Mouse (Mus musculus): Measurements from ENCODE around the gene Spg7. TPM values are rescaled to one million over a fixed set of nuclear protein-coding genes. Genes with fewer than 3 reads are reported as not detected.
"Not testable (repeated sequence)": the region's sequence is repeated elsewhere in the genome, so short reads cannot be mapped to it uniquely, and the experiment has no call there.

Spg7 gene
- polyA plus RNA-seq, 1 experiment = 62.6 TPM

DNA sequence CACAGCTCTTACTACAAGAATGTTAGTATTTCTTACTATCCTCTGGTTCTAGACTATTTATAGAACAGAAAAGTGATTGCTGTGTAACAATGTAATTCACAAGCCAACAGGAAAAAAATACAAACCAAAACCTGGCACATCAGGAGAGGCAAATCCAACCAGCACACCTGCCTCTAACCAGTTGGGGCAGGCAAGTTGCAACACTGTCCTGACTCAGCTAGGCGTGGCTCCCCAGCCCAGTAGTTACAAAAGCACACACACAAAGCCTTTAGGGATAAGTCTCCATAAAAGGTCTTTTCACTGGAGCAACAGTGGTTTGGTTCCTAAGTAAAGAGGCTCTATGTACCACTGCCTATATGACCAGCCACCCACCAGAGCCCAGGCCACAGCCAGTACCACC, 41.5 kb upstream of the Spg7 start:
- no peaks in the 10 kb centered on the region for H3K36me3 ChIP-seq (ENCODE audit: control insufficient read depth, insufficient read depth, low read length)
- H3K4me1 ChIP-seq (ENCODE audit: control insufficient read depth, insufficient read depth, insufficient read length) = peaks cover 40% of the 10 kb centered on the region
- no peak overlapping the region for H3K4me3 ChIP-seq (ENCODE audit: extremely low read depth, insufficient read depth, insufficient read length)
- no peak overlapping the region for H3K27ac ChIP-seq (ENCODE audit: insufficient read depth, low read length)
- no peak for TF ChIP-seq CTCF (IDR thresholded peaks at IDR 0.05; ENCODE audit: extremely low read depth, insufficient read depth, insufficient read length, insufficient replicate concordance)
- TF ChIP-seq POLR2A (IDR thresholded peaks at IDR 0.05; ENCODE audit: low read depth, low read length) = no peak
- no peaks in the 10 kb centered on the region for H3K27me3 ChIP-seq (ENCODE audit: control insufficient read depth, insufficient read depth, low read length)
- WGBS = 70% methylated on average over 1 of the region's 1 CpGs
- DNase-seq (ENCODE audit: low read depth in 1 of 2, low spot score in 2 of 2) = no peak

DNA sequence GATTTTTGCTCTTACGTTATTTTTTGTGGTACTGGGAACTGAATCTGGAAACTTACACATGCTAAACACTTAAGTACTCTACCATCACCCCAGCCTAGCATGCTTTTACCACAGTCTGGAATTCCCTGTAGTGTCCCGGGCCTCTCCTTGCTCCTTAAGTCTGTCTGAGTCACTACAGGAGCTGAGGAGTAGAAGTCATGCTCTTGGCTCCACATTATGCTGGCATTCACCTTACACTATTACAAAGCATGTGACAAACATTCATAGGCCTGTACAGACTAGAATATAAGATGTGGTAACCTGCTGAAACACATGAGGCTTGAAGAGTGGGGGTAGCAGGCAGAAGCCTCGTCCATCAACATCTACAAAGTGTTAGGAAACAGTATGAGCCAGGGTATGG, 40.0 kb upstream of the Spg7 start:
- Histone ChIP-seq H3K27me3 (ENCODE audit: control insufficient read depth, insufficient read depth, low read length) (no peaks in the 10 kb centered on the region), H3K4me3 (ENCODE audit: extremely low read depth, insufficient read depth, insufficient read length) (no peak overlapping the region), H3K36me3 (ENCODE audit: control insufficient read depth, insufficient read depth, low read length) (no peaks in the 10 kb centered on the region), H3K4me1 (ENCODE audit: control insufficient read depth, insufficient read depth, insufficient read length) (peaks cover 41% of the 10 kb centered on the region), H3K27ac (ENCODE audit: insufficient read depth, low read length) (no peak overlapping the region)
- DNase-seq (ENCODE audit: low read depth in 1 of 2, low spot score in 2 of 2) = no peak
- 78% methylated on average over 3 of the region's 3 CpGs for WGBS
- TF ChIP-seq POLR2A (IDR thresholded peaks at IDR 0.05; ENCODE audit: low read depth, low read length) (no peak), CTCF (IDR thresholded peaks at IDR 0.05; ENCODE audit: extremely low read depth, insufficient read depth, insufficient read length, insufficient replicate concordance) (no peak)

DNA sequence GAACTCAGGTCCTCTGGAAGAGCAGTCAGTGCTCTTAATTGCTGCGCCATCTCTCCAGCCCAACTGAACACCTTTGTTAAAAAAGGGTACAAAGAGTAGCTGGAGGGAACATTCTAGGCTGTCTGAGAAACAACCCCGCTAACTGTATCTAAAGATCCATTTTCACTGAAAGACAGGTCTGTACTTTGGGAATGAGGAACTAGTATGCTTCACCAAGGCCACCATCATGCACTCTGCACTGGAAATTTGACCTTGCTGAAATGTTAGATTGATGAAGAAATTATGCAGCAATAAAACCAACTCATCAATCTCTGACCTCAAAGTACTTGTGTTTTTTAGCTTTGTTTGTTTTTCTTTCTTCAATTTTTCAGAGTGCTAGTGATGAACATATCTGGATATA, 38.5 kb upstream of the Spg7 start:
- Histone ChIP-seq H3K27ac (ENCODE audit: insufficient read depth, low read length) (no peak overlapping the region), H3K36me3 (ENCODE audit: control insufficient read depth, insufficient read depth, low read length) (no peaks in the 10 kb centered on the region), H3K4me1 (ENCODE audit: control insufficient read depth, insufficient read depth, insufficient read length) (peaks cover 38% of the 10 kb centered on the region), H3K27me3 (ENCODE audit: control insufficient read depth, insufficient read depth, low read length) (no peaks in the 10 kb centered on the region), H3K4me3 (ENCODE audit: extremely low read depth, insufficient read depth, insufficient read length) (no peak overlapping the region)
- DNase-seq (ENCODE audit: low read depth in 1 of 2, low spot score in 2 of 2) = no peak
- 97% methylated on average over 2 of the region's 2 CpGs for WGBS
- TF ChIP-seq CTCF (IDR thresholded peaks at IDR 0.05; ENCODE audit: extremely low read depth, insufficient read depth, insufficient read length, insufficient replicate concordance) (no peak), POLR2A (IDR thresholded peaks at IDR 0.05; ENCODE audit: low read depth, low read length) (no peak)

DNA sequence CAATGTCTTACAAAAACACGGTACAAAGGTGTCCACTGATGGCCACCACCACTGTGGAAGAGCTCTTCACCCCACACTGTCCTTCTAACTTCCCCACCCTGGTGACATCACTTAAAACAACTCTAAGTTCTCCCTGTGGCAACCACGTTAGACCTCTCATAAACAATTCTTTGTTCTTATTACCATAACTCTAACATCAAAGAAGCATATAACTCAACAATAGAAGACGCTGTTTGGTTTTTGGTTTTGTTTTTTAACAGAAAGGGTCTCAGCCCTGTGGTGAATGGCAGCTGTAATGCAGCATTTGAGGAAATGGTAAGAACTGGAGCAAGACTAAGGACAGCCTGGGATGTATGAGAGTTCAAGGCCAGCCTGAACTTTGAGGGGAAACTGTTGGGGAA, 36.8 kb upstream of the Spg7 start:
- no peaks in the 10 kb centered on the region for H3K27me3 ChIP-seq (ENCODE audit: control insufficient read depth, insufficient read depth, low read length)
- peaks cover 34% of the 10 kb centered on the region for H3K4me1 ChIP-seq (ENCODE audit: control insufficient read depth, insufficient read depth, insufficient read length)
- no peak overlapping the region for H3K4me3 ChIP-seq (ENCODE audit: extremely low read depth, insufficient read depth, insufficient read length)
- WGBS = 47% methylated on average over 3 of the region's 3 CpGs
- no peaks in the 10 kb centered on the region for H3K36me3 ChIP-seq (ENCODE audit: control insufficient read depth, insufficient read depth, low read length)
- H3K27ac ChIP-seq (ENCODE audit: insufficient read depth, low read length) = peak overlapping the region; percentile 10; the same call in 1 of the 2 replicates
- no peak for DNase-seq (ENCODE audit: low read depth in 1 of 2, low spot score in 2 of 2)
- TF ChIP-seq POLR2A (IDR thresholded peaks at IDR 0.05; ENCODE audit: low read depth, low read length) (no peak), CTCF (IDR thresholded peaks at IDR 0.05; ENCODE audit: extremely low read depth, insufficient read depth, insufficient read length, insufficient replicate concordance) (no peak)

DNA sequence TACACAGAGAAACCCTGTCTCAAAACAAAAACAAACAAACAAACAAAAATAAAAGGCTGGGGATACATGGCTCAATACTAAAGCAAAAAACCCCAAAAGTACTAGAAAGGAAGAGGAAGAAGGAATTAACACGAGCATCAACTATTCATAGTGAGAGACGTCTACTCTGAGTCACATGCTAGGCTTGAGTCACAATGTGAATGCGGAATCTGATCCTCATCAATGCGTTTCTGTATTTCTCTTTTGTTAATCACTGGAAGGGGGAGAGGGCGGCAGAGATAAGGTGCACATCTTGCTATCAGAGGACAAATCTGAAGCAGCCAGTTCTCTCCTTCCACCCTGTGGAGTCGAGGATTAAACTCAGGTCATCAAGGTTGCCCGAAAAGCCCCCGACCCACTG, 35.0 kb upstream of the Spg7 start:
- H3K4me1 ChIP-seq (ENCODE audit: control insufficient read depth, insufficient read depth, insufficient read length) = peaks cover 39% of the 10 kb centered on the region
- no peaks in the 10 kb centered on the region for H3K27me3 ChIP-seq (ENCODE audit: control insufficient read depth, insufficient read depth, low read length)
- no peaks in the 10 kb centered on the region for H3K36me3 ChIP-seq (ENCODE audit: control insufficient read depth, insufficient read depth, low read length)
- TF ChIP-seq POLR2A (IDR thresholded peaks at IDR 0.05; ENCODE audit: low read depth, low read length) (no peak), CTCF (IDR thresholded peaks at IDR 0.05; ENCODE audit: extremely low read depth, insufficient read depth, insufficient read length, insufficient replicate concordance) (no peak)
- 65% methylated on average over 8 of the region's 8 CpGs for WGBS
- no peak for DNase-seq (ENCODE audit: low read depth in 1 of 2, low spot score in 2 of 2)
- peak overlapping the region; percentile 10; the same call in 1 of the 2 replicates for H3K27ac ChIP-seq (ENCODE audit: insufficient read depth, low read length)
- H3K4me3 ChIP-seq (ENCODE audit: extremely low read depth, insufficient read depth, insufficient read length) = no peak overlapping the region

DNA sequence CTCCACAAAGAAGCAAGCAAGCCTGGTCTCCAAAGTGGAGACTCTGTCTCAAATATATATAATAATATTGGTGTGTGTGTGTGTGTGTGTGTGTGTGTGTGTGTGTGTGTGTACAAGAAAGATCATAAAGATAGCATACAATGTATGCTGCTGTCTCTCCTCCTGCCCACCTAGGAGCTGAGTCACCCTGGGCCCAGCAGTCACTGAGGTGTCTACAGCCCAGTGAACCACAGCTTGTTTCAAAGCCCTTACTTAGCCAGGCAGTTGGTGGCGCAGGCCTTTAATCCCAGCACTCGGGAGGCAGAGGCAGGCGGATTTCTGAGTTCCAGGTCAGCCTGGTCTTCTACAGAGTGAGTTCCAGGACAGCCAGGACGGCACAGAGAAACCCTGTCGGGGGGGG, 32.7 kb upstream of the Spg7 start:
- 46% methylated on average over 5 of the region's 5 CpGs for WGBS
- not testable (repeated sequence) for DNase-seq (ENCODE audit: low read depth in 1 of 2, low spot score in 2 of 2); H3K4me3 ChIP-seq (ENCODE audit: extremely low read depth, insufficient read depth, insufficient read length); H3K27ac ChIP-seq (ENCODE audit: insufficient read depth, low read length); H3K36me3 ChIP-seq (ENCODE audit: control insufficient read depth, insufficient read depth, low read length); H3K27me3 ChIP-seq (ENCODE audit: control insufficient read depth, insufficient read depth, low read length)
- H3K4me1 ChIP-seq (ENCODE audit: control insufficient read depth, insufficient read depth, insufficient read length) = peaks cover 45% of the 10 kb centered on the region

DNA sequence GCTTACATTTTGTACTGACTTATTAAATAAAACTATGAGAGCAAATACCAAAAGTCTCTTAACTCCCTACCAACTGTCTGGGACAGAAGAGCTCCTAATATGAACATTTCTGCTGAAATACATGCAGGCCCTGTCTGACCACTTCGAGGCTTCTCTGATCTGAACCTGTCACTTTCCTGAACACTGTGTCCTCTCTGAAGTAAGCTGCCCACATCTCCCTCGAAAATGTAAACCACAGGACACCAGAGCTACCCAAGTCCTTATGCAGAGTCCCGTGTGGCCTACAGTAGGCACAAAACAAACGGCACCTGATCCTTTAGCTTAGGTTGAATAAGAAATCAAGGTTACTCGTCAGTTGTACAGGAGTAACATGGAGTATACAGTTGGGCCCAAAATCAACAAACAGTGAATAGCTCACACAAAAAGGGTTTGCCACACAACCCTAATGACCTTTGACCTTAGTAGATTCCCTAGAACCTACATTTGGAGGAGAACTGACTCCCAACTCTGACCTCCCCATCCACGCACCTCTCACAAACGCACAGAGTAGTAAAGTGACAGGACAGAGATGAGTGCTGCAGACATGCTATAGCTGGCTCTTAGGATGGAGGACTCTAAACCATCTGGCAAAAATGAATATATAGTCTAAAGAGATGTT, 31.3 kb upstream of the Spg7 start:
- Histone ChIP-seq H3K4me1 (ENCODE audit: control insufficient read depth, insufficient read depth, insufficient read length) (peaks cover 41% of the 10 kb centered on the region), H3K4me3 (ENCODE audit: extremely low read depth, insufficient read depth, insufficient read length) (no peak overlapping the region), H3K27me3 (ENCODE audit: control insufficient read depth, insufficient read depth, low read length) (no peaks in the 10 kb centered on the region), H3K36me3 (ENCODE audit: control insufficient read depth, insufficient read depth, low read length) (no peaks in the 10 kb centered on the region), H3K27ac (ENCODE audit: insufficient read depth, low read length) (peak overlapping the region; percentile 65)
- no peak for DNase-seq (ENCODE audit: low read depth in 1 of 2, low spot score in 2 of 2)
- WGBS = 43% methylated on average over 7 of the region's 7 CpGs
- TF ChIP-seq POLR2A (IDR thresholded peaks at IDR 0.05; ENCODE audit: low read depth, low read length) (no peak), CTCF (IDR thresholded peaks at IDR 0.05; ENCODE audit: extremely low read depth, insufficient read depth, insufficient read length, insufficient replicate concordance) (no peak)
